Mouse (Mus musculus) lung, postnatal 0 days (tissue): Measurements from ENCODE around the gene Spint2.

Experiments
- CTCF ChIP-seq: IDR thresholded peaks from 2 replicates; pipeline ENCODE4 v1.5.1; 2016; ENCODE audit warnings: antibody characterized with exemption, mild to moderate bottlenecking
- EP300 ChIP-seq: IDR thresholded peaks from 2 replicates; pipeline ENCODE4 v1.6.1; 2016; ENCODE audit warnings: antibody characterized with exemption, mild to moderate bottlenecking, control low read depth

GRCm38 (mm10) chr7:29283876-29284275, 2.2 kb upstream of the Spint2 start:
- TF ChIP-seq CTCF = no peak
- TF ChIP-seq EP300 = no peak
